Mouse (Mus musculus) heart, postnatal 0 days (tissue): ENCODE data around the gene Slc13a3.

ENCODE experiments used
- CTCF ChIP-seq: IDR thresholded peaks from 2 replicates; pipeline ENCODE4 v1.5.1; 2016; ENCODE audit warnings: antibody characterized with exemption, control low read depth, low read depth
- EP300 ChIP-seq: IDR thresholded peaks from 2 replicates; pipeline ENCODE4 v1.6.1; 2016; ENCODE audit warnings: antibody characterized with exemption, low read depth

GRCm38 (mm10) chr2:165396831-165397501 lies 76.1 kb downstream of the Slc13a3 start:
- TF ChIP-seq EP300 (no peak), CTCF (no peak)
